Mouse (Mus musculus) testis, adult 2 months (tissue): ENCODE measurements around the gene Skap1.

ENCODE experiments used
- CTCF ChIP-seq: fragments of 200-500 bp; IDR thresholded peaks from 2 replicates; pipeline ENCODE4 v1.5.1; 2012; ENCODE audit warnings: low read depth, mild to moderate bottlenecking, inconsistent platforms, low read length, moderate library complexity; ENCODE audit not compliant: control insufficient read depth, insufficient read depth, insufficient replicate concordance
- POLR2A ChIP-seq: fragments of 200-500 bp; IDR thresholded peaks from 2 replicates; pipeline ENCODE4 v1.6.1; 2012; ENCODE audit warnings: low read depth, mild to moderate bottlenecking, inconsistent platforms, low read length, moderate library complexity; ENCODE audit not compliant: control insufficient read depth

DNA sequence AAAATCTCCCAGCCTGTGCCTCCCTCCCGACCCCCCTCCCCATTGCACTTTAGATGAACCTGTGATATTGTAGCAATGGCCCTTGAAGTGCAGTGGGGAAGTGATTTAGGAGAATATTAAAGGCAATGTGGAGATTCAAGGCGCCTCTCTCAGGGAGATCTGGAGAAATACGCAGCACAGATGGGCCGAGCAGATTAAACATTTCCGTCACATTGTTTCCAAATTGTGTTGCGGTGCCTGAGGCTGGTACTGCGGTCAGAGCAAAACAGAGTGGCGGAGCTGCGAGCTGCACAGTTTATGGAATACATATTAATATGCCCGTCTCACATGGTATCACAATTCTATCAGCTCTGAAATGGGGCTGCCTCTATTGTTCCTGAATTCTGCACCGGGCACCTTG, 278.6 kb downstream of the Skap1 start:
- no peak for TF ChIP-seq POLR2A
- no peak for TF ChIP-seq CTCF
